Mouse (Mus musculus): ENCODE measurements at regions not wholly inside any gene's neighbourhood (a gene's known extent, or its start where the extent isn't known, plus 50 kb on each side); places are given as distances from the start of the nearest gene placed in this dataset.

GRCm38 (mm10) chr5:90706350-90706749 lies 52.8 kb upstream of the Cxcl5 start:
- no peak for ATAC-seq (ENCODE audit: poor library complexity, severe bottlenecking)

GRCm38 (mm10) chr5:90703653-90704052 lies 55.5 kb upstream of the Cxcl5 start:
- ATAC-seq (ENCODE audit: poor library complexity, severe bottlenecking) = no peak

GRCm38 (mm10) chr5:90700178-90700577 lies 59.0 kb upstream of the Cxcl5 start:
- ATAC-seq (ENCODE audit: poor library complexity, severe bottlenecking) = peak; percentile 57

- peak; percentile 85 for ATAC-seq (ENCODE audit: poor library complexity, severe bottlenecking)
Observed at GRCm38 (mm10) chr5:90696064-90696463, 55.6 kb upstream of the Rassf6 start.

- ATAC-seq (ENCODE audit: poor library complexity, severe bottlenecking) = peak; percentile 34
Observed at GRCm38 (mm10) chr5:90694431-90694830, 54.0 kb upstream of the Rassf6 start.

GRCm38 (mm10) chr5:90690746-90691145 lies 50.3 kb upstream of the Rassf6 start:
- no peak for ATAC-seq (ENCODE audit: poor library complexity, severe bottlenecking)
